Comparison of ENCODE assay signal across 9 mouse cellular contexts in the genomic region with DNA sequence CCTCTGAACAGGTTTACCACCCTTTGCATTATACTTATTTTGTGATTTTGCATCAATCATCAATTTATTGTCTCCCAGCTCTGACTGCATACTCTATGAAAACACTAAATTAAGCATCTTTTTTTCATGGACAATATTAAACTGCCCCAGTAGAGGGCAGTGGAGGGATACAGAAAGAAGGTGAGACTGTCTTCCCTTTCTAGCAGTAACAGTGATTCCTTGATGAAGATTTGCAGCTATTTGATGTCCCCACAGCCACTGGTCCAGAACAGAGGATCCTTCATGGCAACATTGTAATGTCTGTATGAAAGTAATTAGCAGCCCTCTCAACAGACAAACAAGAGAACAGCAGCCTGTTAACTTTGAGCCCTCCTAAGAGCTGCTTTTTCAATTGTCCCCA.
DNase-seq lines count a peak whose midpoint lies in the region; ATAC-seq and TF ChIP-seq lines count a peak whose summit lies in the region.
"Had no signal": no experiment of that assay in that cellular context is flagged by ENCODE, and none has a peak within 500 bp of the region (broad histone marks: within the 10 kb centered on the region; RNA-seq: fewer than 3 reads in every experiment).

No protein-coding gene starts in this region.

- H3K79me2 ChIP-seq in heart, adult 2 months (replicated peaks; ENCODE audit: control insufficient read depth, insufficient read depth, low read length) = no peaks in the 10 kb centered on the region

- POLR2A ChIA-PET in Patski (lab: Charles Lee) = interaction anchor here (0.6 kb wide), 1 partner anchor 344 kb away, joined by 9 read pairs; no protein-coding TSS in a partner anchor

- no peak for TF ChIP-seq EP300 in heart, adult 2 months (IDR thresholded peaks at IDR 0.05; ENCODE audit: insufficient read depth, low read depth, low read length)

- no peaks in the 10 kb centered on the region for H3K36me3 ChIP-seq in heart, adult 2 months (ENCODE audit: control insufficient read depth, insufficient read depth, low read length)
- H3K36me3 ChIP-seq in lung, embryonic 14.5 days (ENCODE audit: insufficient read depth) = no peaks in the 10 kb centered on the region

- no peak overlapping the region for H3K27ac ChIP-seq in heart, adult 2 months
- H3K27ac ChIP-seq in lung, embryonic 14.5 days (ENCODE audit: low read depth) = no peak overlapping the region
- H3K27ac ChIP-seq: macrophage had no signal

- intact Hi-C loops in heart, adult 2 months (cut with DNase I) = no loop called here

- in situ Hi-C loops in Patski (cut with MboI; ENCODE audit: low pct_unique_long_range_greater_than_20kb) = loop anchor here (25.0 kb wide), 4 partner anchors 383 to 1383 kb away; a partner anchor contains a TSS

- no peaks in the 10 kb centered on the region for H3K9me3 ChIP-seq in lung, embryonic 14.5 days (ENCODE audit: low read depth, low read length)

- TF ChIP-seq POLR2A in heart, adult 2 months (IDR thresholded peaks at IDR 0.05; ENCODE audit: insufficient read depth, low read depth, low read length) = no peak

- peak; percentile 68 for TF ChIP-seq CTCF in heart, adult 2 months (IDR thresholded peaks at IDR 0.05)
- TF ChIP-seq CTCF in lung, embryonic 14.5 days (IDR thresholded peaks at IDR 0.05; ENCODE audit: low read depth) = peak; percentile 50
- peak; percentile 65 for TF ChIP-seq CTCF in Patski (IDR thresholded peaks at IDR 0.05)

- H3K4me1 ChIP-seq in heart, adult 2 months (ENCODE audit: control insufficient read depth, insufficient read depth, low read length) = no peaks in the 10 kb centered on the region
- no peaks in the 10 kb centered on the region for H3K4me1 ChIP-seq in lung, embryonic 14.5 days (ENCODE audit: insufficient read depth)

- no peak overlapping the region for H3K4me2 ChIP-seq in lung, embryonic 14.5 days

- no peak overlapping the region for H3K4me3 ChIP-seq in heart, adult 2 months
- no peak overlapping the region for H3K4me3 ChIP-seq in lung, embryonic 14.5 days (ENCODE audit: low read depth, low read length)

- no peak for ATAC-seq in lung, embryonic 14.5 days (ENCODE audit: insufficient read depth)
- no peak for ATAC-seq in Patski
- ATAC-seq: forebrain, embryonic 16.5 days had no signal

- CTCF ChIA-PET in Patski (lab: Charles Lee) = interaction anchor here (1.2 to 2.8 kb wide), 5 partner anchors 9 to 372 kb away, joined by 4 to 12 read pairs (median 4); no protein-coding TSS in a partner anchor

- no peak for DNase-seq in heart, adult 2 months
- no peak for DNase-seq in heart, adult 9 months (ENCODE audit: low spot score in 2 of 2)
- peak; percentile 34 for DNase-seq in lung, embryonic 14.5 days
- DNase-seq in lung, postnatal 25 days (ENCODE audit: low spot score) = no peak
- DNase-seq in Patski (ENCODE audit: low read depth, low spot score) = no peak
- DNase-seq in mesoderm, embryonic 11.5 days (ENCODE audit: low read depth, low spot score) = peak; percentile 11
- DNase-seq in spleen, adult 18-20 months = no peak

- H3K9ac ChIP-seq in heart, adult 2 months (ENCODE audit: low read depth, low read length) = no peak overlapping the region
- H3K9ac ChIP-seq in lung, embryonic 14.5 days = no peak overlapping the region

- no peaks in the 10 kb centered on the region for H3K27me3 ChIP-seq in heart, adult 2 months (ENCODE audit: control insufficient read depth, insufficient read depth, low read length)
- no peaks in the 10 kb centered on the region for H3K27me3 ChIP-seq in lung, embryonic 14.5 days (ENCODE audit: insufficient read depth, low read length)
- peaks cover 45% of the 10 kb centered on the region for H3K27me3 ChIP-seq in Patski

Comparison
In these comparisons a context has a peak if more than half of its experiments do, and no peak if none do; other contexts are left out.
1. DNase-seq: peak in lung, embryonic 14.5 days (single experiment) and mesoderm, embryonic 11.5 days (single experiment); none in heart, adult 2 months (0 of 2), heart, adult 9 months (0 of 2), lung, postnatal 25 days (single experiment), Patski (single experiment) and spleen, adult 18-20 months (0 of 2).
2. Peak in every context shown above with its lines, with median percentiles within 50 percentile points of each other: CTCF ChIP-seq.